Mouse (Mus musculus): Measurements from ENCODE around the gene Fam19a1. TPM values are rescaled to one million over a fixed set of nuclear protein-coding genes. Genes with fewer than 3 reads are reported as not detected.
"Not testable (repeated sequence)": the region's sequence is repeated elsewhere in the genome, so short reads cannot be mapped to it uniquely, and the experiment has no call there.

Fam19a1 gene
- total RNA-seq (2021): 1 to 10 TPM; 5.4 to 6.3 TPM
- long read RNA-seq, experiment 1, partial matches to known transcripts: 0 of 5 reads
- long read RNA-seq, experiment 1, other reads (novel, unspliced or antisense): 5 of 5 reads
- long read RNA-seq, experiment 2, partial matches to known transcripts: 0 of 1 reads
- long read RNA-seq, experiment 2, other reads (novel, unspliced or antisense): 1 of 1 reads

GRCm38 (mm10) chr6:96112854-96113253 lies at the start of gene Fam19a1:
Gene Fam19a1 (plus strand): TSS chr6:96113154.
- DNase-seq (ENCODE audit: low spot score in 2 of 2): no peak

GRCm38 (mm10) chr6:96071080-96071479 lies 41.9 kb upstream of the Fam19a1 start:
- no peak for DNase-seq (ENCODE audit: low spot score in 2 of 2)

GRCm38 (mm10) chr6:96071567-96071966 lies 41.4 kb upstream of the Fam19a1 start:
- no peak for DNase-seq (ENCODE audit: low spot score in 2 of 2)

GRCm38 (mm10) chr6:96089961-96090360 lies 23.0 kb upstream of the Fam19a1 start:
- no peak for DNase-seq (ENCODE audit: low spot score in 2 of 2)

- no peak for DNase-seq (ENCODE audit: low spot score in 2 of 2)
Measured at GRCm38 (mm10) chr6:96093716-96094115, 19.2 kb upstream of the Fam19a1 start.

GRCm38 (mm10) chr6:96098225-96098624 lies 14.7 kb upstream of the Fam19a1 start:
- DNase-seq (ENCODE audit: low spot score in 2 of 2): no peak

- DNase-seq (ENCODE audit: low spot score in 2 of 2): no peak
Measured at GRCm38 (mm10) chr6:96111656-96112055, 1.3 kb upstream of the Fam19a1 start.

GRCm38 (mm10) chr6:96114151-96114550 lies 1.2 kb downstream of the Fam19a1 start:
- DNase-seq (ENCODE audit: low spot score in 2 of 2): no peak

GRCm38 (mm10) chr6:96116148-96116533 lies 3.2 kb downstream of the Fam19a1 start:
- DNase-seq (ENCODE audit: low spot score in 2 of 2): no peak

- DNase-seq (ENCODE audit: low spot score in 2 of 2): peak; percentile 10
Measured at GRCm38 (mm10) chr6:96116534-96117272, 3.7 kb downstream of the Fam19a1 start.

- no peak for DNase-seq (ENCODE audit: low spot score in 2 of 2)
Measured at GRCm38 (mm10) chr6:96143326-96143725, 30.4 kb downstream of the Fam19a1 start.

GRCm38 (mm10) chr6:96165403-96165802 lies 52.4 kb downstream of the Fam19a1 start:
- no peak for DNase-seq (ENCODE audit: low spot score in 2 of 2)

- DNase-seq (ENCODE audit: low spot score in 2 of 2): no peak
Measured at GRCm38 (mm10) chr6:96165818-96166379, 52.9 kb downstream of the Fam19a1 start, which contains the start of gene 1700123L14Rik. Gene 1700123L14Rik (minus strand): TSS chr6:96166243.

- no peak for DNase-seq (ENCODE audit: low spot score in 2 of 2)
Measured at GRCm38 (mm10) chr6:96167031-96167430, 54.1 kb downstream of the Fam19a1 start.

GRCm38 (mm10) chr6:96173681-96174080 lies 60.7 kb downstream of the Fam19a1 start:
- DNase-seq (ENCODE audit: low spot score in 2 of 2): no peak

- DNase-seq (ENCODE audit: low spot score in 2 of 2): no peak
Measured at GRCm38 (mm10) chr6:96178530-96178929, 65.6 kb downstream of the Fam19a1 start.

- no peak for DNase-seq (ENCODE audit: low spot score in 2 of 2)
Measured at GRCm38 (mm10) chr6:96183392-96183791, 70.4 kb downstream of the Fam19a1 start.

- DNase-seq (ENCODE audit: low spot score in 2 of 2): no peak
Measured at GRCm38 (mm10) chr6:96186517-96186916, 73.6 kb downstream of the Fam19a1 start.

GRCm38 (mm10) chr6:96198991-96199390 lies 86.0 kb downstream of the Fam19a1 start:
- DNase-seq (ENCODE audit: low spot score in 2 of 2): not testable (repeated sequence)

GRCm38 (mm10) chr6:96205395-96205794 lies 92.4 kb downstream of the Fam19a1 start:
- DNase-seq (ENCODE audit: low spot score in 2 of 2): no peak

- no peak for DNase-seq (ENCODE audit: low spot score in 2 of 2)
Measured at GRCm38 (mm10) chr6:96234806-96235205, 121.9 kb downstream of the Fam19a1 start.

- DNase-seq (ENCODE audit: low spot score in 2 of 2): no peak
Measured at GRCm38 (mm10) chr6:96244320-96244719, 131.4 kb downstream of the Fam19a1 start.
